Mouse (Mus musculus): ENCODE measurements at regions not wholly inside any gene's neighbourhood (a gene's known extent, or its start where the extent isn't known, plus 50 kb on each side); places are given as distances from the start of the nearest gene placed in this dataset.

- no peak for DNase-seq (ENCODE audit: low read depth, low spot score)
- TF ChIP-seq MAZ (IDR thresholded peaks at IDR 0.05; ENCODE audit: low read depth, low read length), result no peak
- TF ChIP-seq ZNF384 (IDR thresholded peaks at IDR 0.05; ENCODE audit: low read depth, low read length), result no peak
- no peak for TF ChIP-seq CTCF (IDR thresholded peaks at IDR 0.05 in 2 of 3, conservative IDR thresholded peaks at IDR 0.05 in 1 of 3; ENCODE audit: control insufficient read depth in 1 of 3, insufficient read depth in 1 of 3, low read depth in 2 of 3, low read length in 3 of 3, poor library complexity in 1 of 3, severe bottlenecking in 1 of 3)
- TF ChIP-seq GATA1 (IDR thresholded peaks at IDR 0.05; ENCODE audit: low read depth, low read length), result no peak
- no peak for TF ChIP-seq JUND (IDR thresholded peaks at IDR 0.05; ENCODE audit: low read depth, low read length)
- no peak for TF ChIP-seq ZKSCAN1 (IDR thresholded peaks at IDR 0.05; ENCODE audit: low read depth, low read length)
- no peak for TF ChIP-seq TCF12 (IDR thresholded peaks at IDR 0.05; ENCODE audit: low read depth, low read length)
- no peak for TF ChIP-seq POLR2A (IDR thresholded peaks at IDR 0.05; ENCODE audit: control insufficient read depth in 1 of 2, insufficient read depth in 1 of 2, low read depth in 1 of 2, low read length in 2 of 2, poor library complexity in 1 of 2)
Observed at GRCm38 (mm10) chr6:135590084-135590483, 227.7 kb downstream of the Emp1 start.

GRCm38 (mm10) chr6:135591085-135591484 lies 228.7 kb downstream of the Emp1 start:
- TF ChIP-seq POLR2AphosphoS2 (IDR thresholded peaks at IDR 0.05; ENCODE audit: low read length) (no peak), HCFC1 (IDR thresholded peaks at IDR 0.05; ENCODE audit: low read depth, low read length) (no peak), USF2 (IDR thresholded peaks at IDR 0.05; ENCODE audit: borderline replicate concordance in 1 of 2, insufficient read depth in 1 of 2, low read depth in 1 of 2, low read length in 2 of 2) (no peak), RAD21 (IDR thresholded peaks at IDR 0.05; ENCODE audit: low read depth, low read length) (no peak), ZMIZ1 (IDR thresholded peaks at IDR 0.05; ENCODE audit: low read depth, low read length) (no peak), POLR2AphosphoS5 (IDR thresholded peaks at IDR 0.05; ENCODE audit: borderline replicate concordance, low read depth, low read length) (no peak)
- H3K27me3 ChIP-seq (ENCODE audit: control insufficient read depth in 1 of 2, insufficient read depth in 2 of 2, low read length in 2 of 2), result no peaks in the 10 kb centered on the region
- H3K79me2 ChIP-seq (ENCODE audit: control insufficient read depth, insufficient read depth, low read length, poor library complexity), result no peaks in the 10 kb centered on the region
- H3K4me3 ChIP-seq (ENCODE audit: control insufficient read depth in 1 of 2, insufficient read depth in 1 of 2, low read depth in 2 of 2, low read length in 2 of 2), result no peak overlapping the region
- H3K4me1 ChIP-seq (ENCODE audit: control insufficient read depth in 1 of 2, insufficient read depth in 2 of 2, low read length in 2 of 2), result no peaks in the 10 kb centered on the region
- DNase-seq (ENCODE audit: low read depth, low spot score), result no peak
- H3K27ac ChIP-seq (ENCODE audit: control insufficient read depth, low read depth, low read length), result no peak overlapping the region
- H3K36me3 ChIP-seq (ENCODE audit: control insufficient read depth in 1 of 2, insufficient read depth in 2 of 2, low read length in 2 of 2), result no peaks in the 10 kb centered on the region
- no peak overlapping the region for H3K9ac ChIP-seq (ENCODE audit: control insufficient read depth, low read depth, low read length, poor library complexity, severe bottlenecking)
- H3K9me3 ChIP-seq (replicated peaks; ENCODE audit: insufficient read depth, low read length), result no peaks in the 10 kb centered on the region

More at GRCm38 (mm10) chr6:135590084-135590483, 227.7 kb downstream of the Emp1 start:
- Histone ChIP-seq H3K4me3 (ENCODE audit: control insufficient read depth in 1 of 2, insufficient read depth in 1 of 2, low read depth in 2 of 2, low read length in 2 of 2) (no peak overlapping the region), H3K36me3 (ENCODE audit: control insufficient read depth in 1 of 2, insufficient read depth in 2 of 2, low read length in 2 of 2) (no peaks in the 10 kb centered on the region), H3K27ac (ENCODE audit: control insufficient read depth, low read depth, low read length) (no peak overlapping the region), H3K79me2 (ENCODE audit: control insufficient read depth, insufficient read depth, low read length, poor library complexity) (no peaks in the 10 kb centered on the region), H3K9me3 (replicated peaks; ENCODE audit: insufficient read depth, low read length) (no peaks in the 10 kb centered on the region), H3K9ac (ENCODE audit: control insufficient read depth, low read depth, low read length, poor library complexity, severe bottlenecking) (no peak overlapping the region), H3K4me1 (ENCODE audit: control insufficient read depth in 1 of 2, insufficient read depth in 2 of 2, low read length in 2 of 2) (no peaks in the 10 kb centered on the region), H3K27me3 (ENCODE audit: control insufficient read depth in 1 of 2, insufficient read depth in 2 of 2, low read length in 2 of 2) (no peaks in the 10 kb centered on the region)

- H3K27me3 ChIP-seq (ENCODE audit: control insufficient read depth in 1 of 2, insufficient read depth in 2 of 2, low read length in 2 of 2), result no peaks in the 10 kb centered on the region
- H3K36me3 ChIP-seq (ENCODE audit: control insufficient read depth in 1 of 2, insufficient read depth in 2 of 2, low read length in 2 of 2), result no peaks in the 10 kb centered on the region
- no peaks in the 10 kb centered on the region for H3K9me3 ChIP-seq (replicated peaks; ENCODE audit: insufficient read depth, low read length)
- no peak overlapping the region for H3K9ac ChIP-seq (ENCODE audit: control insufficient read depth, low read depth, low read length, poor library complexity, severe bottlenecking)
- no peaks in the 10 kb centered on the region for H3K79me2 ChIP-seq (ENCODE audit: control insufficient read depth, insufficient read depth, low read length, poor library complexity)
- H3K27ac ChIP-seq (ENCODE audit: control insufficient read depth, low read depth, low read length), result no peak overlapping the region
- TF ChIP-seq USF2 (IDR thresholded peaks at IDR 0.05; ENCODE audit: borderline replicate concordance in 1 of 2, insufficient read depth in 1 of 2, low read depth in 1 of 2, low read length in 2 of 2) (no peak), TCF12 (IDR thresholded peaks at IDR 0.05; ENCODE audit: low read depth, low read length) (no peak), CTCF (IDR thresholded peaks at IDR 0.05 in 2 of 3, conservative IDR thresholded peaks at IDR 0.05 in 1 of 3; ENCODE audit: control insufficient read depth in 1 of 3, insufficient read depth in 1 of 3, low read depth in 2 of 3, low read length in 3 of 3, poor library complexity in 1 of 3, severe bottlenecking in 1 of 3) (no peak), ELF1 (IDR thresholded peaks at IDR 0.05; ENCODE audit: low read depth, low read length) (no peak), CHD2 (IDR thresholded peaks at IDR 0.05; ENCODE audit: low read length) (no peak), MYB (IDR thresholded peaks at IDR 0.05; ENCODE audit: low read depth, low read length) (no peak), POLR2AphosphoS2 (IDR thresholded peaks at IDR 0.05; ENCODE audit: low read length) (no peak), HCFC1 (IDR thresholded peaks at IDR 0.05; ENCODE audit: low read depth, low read length) (no peak), ZC3H11A (IDR thresholded peaks at IDR 0.05; ENCODE audit: low read depth, low read length) (no peak), MAZ (IDR thresholded peaks at IDR 0.05; ENCODE audit: low read depth, low read length) (no peak), NELFE (IDR thresholded peaks at IDR 0.05; ENCODE audit: low read depth, low read length) (no peak), EP300 (IDR thresholded peaks at IDR 0.05; ENCODE audit: low read depth in 1 of 2, low read length in 2 of 2) (no peak), RAD21 (IDR thresholded peaks at IDR 0.05; ENCODE audit: low read depth, low read length) (no peak), TBP (IDR thresholded peaks at IDR 0.05; ENCODE audit: low read depth, low read length) (no peak), MEF2A (IDR thresholded peaks at IDR 0.05; ENCODE audit: extremely low read depth, insufficient replicate concordance, low read depth, low read length, poor library complexity, severe bottlenecking) (no peak), TAL1 (IDR thresholded peaks at IDR 0.05; ENCODE audit: low read length) (no peak), MYC (IDR thresholded peaks at IDR 0.05; ENCODE audit: low read depth, low read length) (no peak)
- H3K4me1 ChIP-seq (ENCODE audit: control insufficient read depth in 1 of 2, insufficient read depth in 2 of 2, low read length in 2 of 2), result no peaks in the 10 kb centered on the region
- DNase-seq (ENCODE audit: low read depth, low spot score), result no peak
- no peak overlapping the region for H3K4me3 ChIP-seq (ENCODE audit: control insufficient read depth in 1 of 2, insufficient read depth in 1 of 2, low read depth in 2 of 2, low read length in 2 of 2)
Observed at GRCm38 (mm10) chr6:135596358-135596757, 234.0 kb downstream of the Emp1 start.

All from MEL (cell line).